Mouse (Mus musculus) brain, embryonic 18.5 days (tissue): ENCODE data around the gene Vapa.

Experiments used
- DNase-seq: peaks from one replicate; pipeline ENCODE4 v3.0.0-alpha.2; 2012; ENCODE audit warnings: low read depth, low spot score

Gene Vapa

DNA sequence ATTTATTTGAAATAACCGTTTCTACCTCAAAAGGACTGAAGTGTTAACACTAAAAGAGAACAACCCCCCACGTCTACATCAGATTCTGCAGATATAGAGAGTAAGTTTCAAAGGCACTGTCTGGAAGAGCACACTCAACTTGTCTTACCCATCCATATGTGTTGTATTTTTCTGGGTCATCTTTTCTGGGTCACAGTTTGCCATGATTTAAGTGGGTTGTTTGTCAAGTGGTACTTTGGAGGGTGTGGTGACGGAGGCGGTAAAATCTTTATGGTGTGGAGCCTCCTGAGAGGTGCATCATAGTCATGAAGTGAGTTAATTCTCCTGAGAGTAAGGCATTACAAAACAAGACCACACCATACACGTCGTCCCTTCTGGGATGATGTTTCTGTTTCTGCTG lies 12.2 kb upstream of the Vapa start:
- DNase-seq = no peak

DNA sequence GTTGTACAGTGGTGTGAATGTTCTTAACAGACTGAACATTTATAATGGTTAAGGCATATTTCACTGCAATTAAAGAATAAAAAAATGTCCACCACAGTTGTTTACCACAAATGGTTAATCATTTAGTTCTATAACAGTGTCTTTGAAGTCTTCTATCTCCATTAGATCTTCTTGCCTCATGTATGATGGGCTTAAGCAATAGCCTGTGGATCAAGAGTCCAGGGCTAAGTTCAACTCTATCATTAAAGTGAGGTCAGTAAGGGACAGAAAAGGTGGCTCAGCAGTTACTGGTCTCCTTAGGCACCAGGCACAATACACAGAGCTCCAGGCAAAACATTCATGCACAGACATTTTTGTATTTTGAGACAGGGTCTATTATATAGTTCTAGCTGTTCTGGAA lies 9.8 kb upstream of the Vapa start:
- DNase-seq = no peak

DNA sequence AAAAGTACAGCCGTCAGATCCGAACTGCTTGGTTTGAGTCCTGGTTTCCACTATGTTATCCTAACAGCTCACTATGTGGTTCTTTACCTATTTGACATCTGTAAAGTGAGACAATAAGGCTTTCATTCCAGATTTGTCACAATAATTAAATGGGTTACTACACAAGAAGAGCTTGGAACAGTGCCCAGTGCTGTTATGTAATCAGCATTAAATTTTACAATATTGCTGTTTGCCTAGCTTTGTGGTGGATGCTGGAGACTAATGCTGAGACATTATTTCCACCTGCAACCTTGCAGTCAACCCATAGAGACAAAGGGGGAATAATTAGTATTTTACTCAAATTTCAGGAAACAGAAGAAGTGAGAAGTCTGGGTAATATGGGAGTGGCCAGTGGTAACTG lies 5.1 kb upstream of the Vapa start:
- DNase-seq = no peak

DNA sequence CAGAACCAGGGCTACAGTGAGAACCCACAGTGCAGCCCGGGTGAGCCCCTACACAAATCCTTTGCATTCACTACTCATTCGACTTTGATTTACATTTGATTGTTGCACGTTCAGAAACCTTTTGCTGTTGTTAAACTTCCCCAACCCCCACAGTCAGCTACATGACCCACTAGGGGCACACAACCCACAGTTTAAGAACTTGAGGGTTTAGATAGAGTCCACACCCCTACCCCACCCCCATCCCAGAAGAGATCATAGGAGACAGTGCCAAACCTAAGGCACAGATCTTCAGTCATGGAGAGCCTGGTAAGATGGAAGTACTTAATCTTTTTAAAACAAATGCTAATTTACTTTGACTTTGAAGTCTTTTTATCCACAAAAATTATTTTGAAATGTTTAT lies 2.3 kb upstream of the Vapa start:
- DNase-seq = no peak

DNA sequence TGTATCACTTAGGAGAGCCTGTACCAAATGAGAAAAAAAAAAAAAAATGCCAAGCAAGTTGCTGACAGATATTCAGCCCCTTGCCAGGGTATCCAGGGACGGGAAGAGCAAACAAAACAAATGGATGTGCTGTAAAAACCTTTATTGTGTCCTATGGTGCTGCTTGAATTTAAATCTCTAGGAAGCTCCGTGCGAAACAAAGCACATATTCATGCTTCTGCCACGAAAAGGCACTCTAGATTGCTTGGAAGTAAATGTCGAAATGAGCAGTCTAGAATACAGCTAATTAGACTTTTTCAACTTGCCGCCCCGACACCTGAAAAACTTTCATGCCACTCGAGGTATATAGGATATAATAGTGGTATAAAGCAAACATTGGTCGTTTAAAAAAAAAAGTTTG lies 1.1 kb upstream of the Vapa start:
- no peak for DNase-seq

DNA sequence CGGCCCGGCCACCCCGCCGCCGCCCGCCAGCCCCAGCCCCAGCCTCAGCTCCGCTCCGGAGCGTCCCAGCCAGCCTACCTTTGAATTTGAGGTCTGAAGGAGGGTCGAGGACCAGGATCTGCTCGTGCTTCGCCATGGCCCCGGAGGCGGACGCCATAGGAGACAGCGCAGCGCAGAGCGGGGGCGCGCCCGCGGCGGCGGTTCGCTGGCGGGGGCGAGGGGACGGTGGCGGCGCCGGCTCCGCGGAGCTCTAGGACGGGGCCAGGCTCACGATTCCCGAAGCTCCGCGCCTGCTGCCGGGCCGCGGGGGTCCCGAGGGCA lies 253 bp downstream of the Vapa start:
- DNase-seq = no peak

DNA sequence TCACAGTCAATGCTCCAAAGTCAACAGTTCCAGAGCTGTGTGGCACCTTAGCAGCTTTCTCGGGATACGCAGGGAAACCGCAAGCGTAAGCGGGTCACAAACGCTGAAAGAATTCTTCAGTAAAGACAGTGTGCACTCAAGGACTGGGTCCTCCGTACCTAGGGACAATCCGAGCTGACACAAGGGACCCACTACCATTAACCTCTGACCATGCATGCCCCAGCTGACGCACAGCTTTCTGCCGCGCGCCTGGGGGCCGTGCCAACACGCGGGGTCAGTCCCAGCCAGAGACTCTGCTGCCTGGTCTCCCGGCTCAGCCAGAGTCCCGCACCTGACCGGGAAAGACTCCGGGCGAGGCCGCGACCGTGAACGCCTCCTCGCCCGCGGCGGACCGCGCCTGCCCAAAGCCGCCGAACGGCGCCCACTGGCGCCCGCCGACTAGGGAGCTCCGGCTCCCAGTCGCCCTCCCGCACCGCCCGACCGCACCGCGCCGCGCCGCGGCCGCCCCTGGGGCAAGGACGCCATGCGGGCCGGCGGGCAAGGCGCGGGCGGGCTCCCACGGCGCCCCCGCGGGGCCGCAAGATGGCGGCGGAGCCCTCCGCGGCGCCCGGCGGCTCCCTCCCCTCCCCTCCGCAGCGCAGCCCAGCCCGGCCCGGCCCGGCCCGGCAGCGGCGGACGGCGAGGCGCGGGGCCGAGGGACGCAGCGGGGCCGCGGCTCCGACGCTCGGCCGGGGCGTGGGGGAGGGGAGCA lies 789 bp downstream of the Vapa start:
- DNase-seq = no peak

DNA sequence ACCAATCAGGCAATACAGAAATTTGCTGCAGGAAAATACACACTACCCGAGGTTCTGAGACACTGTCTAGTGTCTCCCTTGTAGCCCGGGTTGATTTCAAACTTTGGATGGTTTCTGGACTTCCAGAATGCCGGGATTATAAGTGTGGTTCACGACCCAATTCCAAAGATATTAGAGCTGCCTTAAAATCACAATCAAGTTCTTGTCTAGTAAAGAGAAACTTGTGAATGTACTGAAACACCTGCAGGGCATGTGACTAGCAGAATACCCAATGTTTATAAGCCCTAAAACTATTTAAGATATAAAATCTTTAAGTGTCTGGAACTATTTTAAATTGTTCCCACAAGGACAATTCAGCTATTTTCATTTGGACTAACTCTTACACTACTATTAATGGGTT lies 1.6 kb downstream of the Vapa start:
- no peak for DNase-seq

DNA sequence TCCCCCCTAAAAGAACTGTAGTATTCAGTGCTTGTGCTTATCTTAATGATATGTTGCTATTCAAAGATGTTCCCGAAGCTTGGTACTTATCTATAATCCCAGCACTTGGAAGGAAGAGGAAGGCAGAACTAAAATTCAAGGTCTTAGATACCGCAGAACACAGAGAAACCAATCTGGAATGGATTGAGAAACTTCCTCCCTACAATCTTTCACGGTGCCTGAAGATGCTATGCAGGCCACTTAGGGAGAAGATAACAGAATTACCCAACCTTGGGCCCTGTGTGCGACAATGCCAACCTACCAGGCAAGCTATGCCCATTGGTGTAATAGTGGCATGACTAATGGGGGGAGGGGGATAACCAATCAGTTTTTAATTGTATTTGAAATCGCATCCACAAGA lies 4.6 kb downstream of the Vapa start:
- no peak for DNase-seq

DNA sequence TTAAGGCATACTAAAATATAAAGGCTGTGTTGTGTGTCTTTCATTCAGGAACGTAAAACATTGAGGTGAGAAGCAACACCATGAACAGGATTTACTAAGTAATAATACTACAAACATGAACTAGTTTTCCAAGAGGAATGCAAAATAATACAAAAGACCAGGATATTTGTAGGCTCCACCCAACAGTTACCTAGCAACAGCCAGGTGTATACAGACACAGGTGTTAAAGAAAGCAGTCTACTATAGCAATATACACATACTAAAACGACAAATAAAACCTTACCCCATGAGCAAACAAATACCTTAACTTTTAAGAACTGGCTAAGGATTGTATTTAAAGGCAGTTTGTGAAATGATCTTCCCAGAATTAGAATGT lies 5.1 kb downstream of the Vapa start:
- DNase-seq = no peak

DNA sequence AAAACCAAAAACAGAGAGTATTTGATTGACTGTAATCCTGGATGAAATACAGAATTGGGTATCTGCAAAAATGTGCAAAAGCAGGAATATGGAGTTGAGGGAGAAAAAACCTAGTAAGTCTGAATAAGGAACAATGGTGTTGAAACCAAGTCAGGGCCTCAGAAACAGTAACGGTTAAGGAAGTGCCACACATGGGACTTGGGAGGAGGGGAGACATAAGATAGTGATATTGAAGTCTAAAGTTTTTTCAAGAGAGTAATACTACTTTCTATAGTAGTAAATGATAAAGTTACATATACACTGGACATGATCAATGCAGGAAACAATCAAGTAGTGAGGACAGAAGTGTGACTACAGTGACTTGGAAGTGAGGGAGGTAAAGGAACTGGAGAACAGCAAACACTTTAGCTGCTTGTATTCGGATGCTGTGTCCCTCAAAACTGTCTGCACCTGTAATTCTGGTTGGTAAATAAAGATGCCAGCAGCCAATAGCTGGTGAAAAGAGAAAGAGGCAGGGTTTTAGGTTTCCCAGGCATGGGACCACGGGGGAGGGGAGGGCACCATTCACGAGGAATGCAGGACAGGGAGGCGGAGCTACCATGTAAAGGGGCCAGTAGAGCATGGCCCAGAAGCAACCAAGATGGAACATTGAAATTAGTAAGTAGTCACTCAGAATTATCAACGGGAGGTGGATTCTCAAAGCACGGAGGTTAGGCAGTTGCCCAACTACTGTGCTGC lies 5.6 kb downstream of the Vapa start:
- no peak for DNase-seq

DNA sequence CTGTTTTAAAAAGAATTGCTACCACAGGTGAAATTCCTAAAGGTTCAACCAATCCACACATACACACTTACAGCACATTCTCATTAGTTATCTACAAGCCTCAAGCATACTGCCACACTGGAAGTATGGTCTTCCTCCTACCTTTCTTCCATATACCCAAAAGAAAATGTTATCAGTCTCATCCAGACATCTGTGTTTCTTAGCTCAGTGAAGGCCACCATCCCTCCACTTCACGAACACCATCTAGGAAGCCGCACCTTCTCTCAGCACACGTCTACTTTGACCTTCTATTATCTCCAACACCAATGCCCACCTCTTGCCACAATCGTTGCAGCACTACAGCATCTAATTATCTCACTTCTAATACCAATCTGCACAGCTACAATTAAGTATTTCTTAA lies 7.3 kb downstream of the Vapa start:
- no peak for DNase-seq

DNA sequence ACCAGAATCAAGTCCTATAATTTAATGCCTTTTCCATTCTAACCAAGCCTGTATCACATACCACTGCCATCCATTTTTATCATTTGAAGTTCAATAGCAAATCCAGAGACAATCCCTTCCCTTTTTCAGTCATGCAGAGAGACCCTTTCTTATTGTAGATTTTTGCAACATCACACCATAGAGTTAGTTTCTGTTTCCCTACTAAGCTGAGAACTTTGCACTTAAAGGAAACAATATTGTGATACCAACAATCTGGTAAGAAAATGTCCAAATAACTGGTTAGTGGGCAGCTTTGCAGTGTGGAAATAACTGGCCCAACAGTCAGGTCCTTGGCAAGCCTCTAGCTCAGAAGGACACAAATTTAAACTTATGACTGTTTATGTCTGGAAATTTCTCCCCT lies 8.5 kb downstream of the Vapa start:
- DNase-seq = no peak

DNA sequence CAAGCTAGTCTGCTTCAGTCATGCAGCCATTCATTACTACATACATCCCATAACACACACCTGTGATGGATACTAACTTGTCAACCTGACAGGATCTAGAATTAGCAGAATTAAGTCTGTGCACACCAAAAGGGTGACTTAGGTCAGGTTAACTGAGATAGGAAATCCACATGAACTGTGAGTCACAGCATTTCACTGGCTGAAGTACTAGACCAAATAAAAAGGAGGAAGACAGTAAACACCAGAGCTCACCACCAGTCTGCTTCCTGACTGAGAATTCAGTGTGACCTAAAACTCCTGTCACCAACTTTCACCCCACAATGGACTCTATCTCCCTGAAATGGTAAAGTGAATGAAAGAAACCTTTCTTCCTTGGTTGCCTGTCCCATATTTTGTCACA lies 9.0 kb downstream of the Vapa start:
- DNase-seq = no peak

DNA sequence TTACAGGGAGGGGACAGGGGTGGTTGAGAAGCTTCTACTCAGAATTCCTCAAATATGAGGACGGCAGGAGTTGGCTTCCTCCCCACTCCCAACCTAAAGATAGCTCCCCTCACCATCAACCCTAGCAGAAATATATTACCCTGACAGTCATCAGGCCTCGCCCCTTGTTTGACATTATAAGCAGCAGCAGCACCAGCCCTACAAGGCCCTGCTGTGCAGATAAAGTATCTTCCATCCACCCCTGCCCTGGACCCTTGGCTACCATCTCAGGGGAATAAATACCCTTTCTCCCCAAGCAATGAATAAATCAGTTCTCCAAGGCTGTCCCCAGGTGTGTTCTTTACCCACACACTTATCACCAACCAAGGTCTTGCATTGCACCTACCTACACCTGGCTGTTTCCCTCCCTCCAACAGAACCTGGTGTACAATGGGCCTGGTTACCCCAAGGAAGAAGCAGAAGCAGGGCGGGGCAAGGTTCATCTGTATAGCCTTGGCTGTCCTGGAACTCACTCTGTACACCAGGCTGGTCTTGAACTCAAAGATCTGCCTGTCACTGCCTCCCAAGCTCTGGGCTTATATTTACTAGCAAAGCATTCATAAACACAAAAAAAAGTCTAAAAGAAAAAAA lies 15.4 kb downstream of the Vapa start:
- no peak for DNase-seq

DNA sequence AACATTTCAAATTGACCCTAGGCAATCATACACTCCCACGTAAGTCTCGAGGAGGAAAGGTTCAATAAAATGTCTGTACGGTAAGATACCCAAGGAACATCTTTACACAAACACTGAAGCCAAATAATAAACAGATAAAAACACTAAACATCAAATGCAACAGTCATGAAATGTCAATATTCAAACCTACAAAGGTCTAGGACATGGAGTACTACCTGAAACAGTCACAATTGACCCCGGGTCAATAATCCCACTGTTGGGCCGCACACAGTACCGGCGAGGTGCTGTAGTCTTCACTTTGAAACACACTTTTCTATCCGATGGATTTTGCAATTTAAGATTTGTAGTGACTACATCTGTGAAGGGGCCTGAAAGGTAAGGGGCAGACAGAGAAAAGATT lies 18.7 kb downstream of the Vapa start:
- no peak for DNase-seq

DNA sequence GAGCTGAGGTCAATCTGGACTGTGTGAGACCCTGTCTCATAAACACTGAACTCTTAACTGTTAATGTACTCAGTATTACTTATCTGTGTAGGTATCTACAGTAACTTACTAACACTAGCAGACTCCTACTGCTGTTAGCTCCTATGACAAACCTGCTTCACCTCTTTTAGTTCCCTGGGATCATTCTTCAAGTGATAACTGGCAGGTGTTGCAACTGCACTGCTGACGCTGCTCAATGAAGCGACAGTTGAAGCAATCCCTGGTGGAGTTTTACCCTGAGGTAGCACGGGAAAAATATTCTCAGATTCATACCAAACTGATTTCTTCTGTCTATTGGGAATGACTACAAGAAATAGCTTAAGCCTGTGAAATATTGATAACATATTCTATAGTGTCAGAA lies 26.5 kb downstream of the Vapa start:
- DNase-seq = no peak

DNA sequence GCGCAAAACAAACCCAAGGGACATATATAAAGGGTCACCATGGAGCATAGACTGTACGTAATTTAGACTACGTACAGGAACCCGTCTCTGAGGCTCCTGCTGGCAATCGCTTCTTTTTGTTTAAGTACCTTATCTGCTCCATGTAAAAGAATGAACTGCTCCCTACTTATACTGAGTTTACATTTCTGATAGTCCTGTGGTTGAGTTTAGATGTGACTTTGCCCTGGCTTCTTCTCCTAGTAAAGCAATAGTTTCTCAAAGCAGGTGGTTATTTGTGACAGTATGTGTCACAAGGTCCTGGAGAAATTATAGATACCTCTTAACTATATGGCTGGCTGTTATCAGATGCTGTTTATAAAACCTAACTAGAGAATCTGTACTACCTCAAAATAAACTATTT lies 31.9 kb downstream of the Vapa start:
- no peak for DNase-seq

DNA sequence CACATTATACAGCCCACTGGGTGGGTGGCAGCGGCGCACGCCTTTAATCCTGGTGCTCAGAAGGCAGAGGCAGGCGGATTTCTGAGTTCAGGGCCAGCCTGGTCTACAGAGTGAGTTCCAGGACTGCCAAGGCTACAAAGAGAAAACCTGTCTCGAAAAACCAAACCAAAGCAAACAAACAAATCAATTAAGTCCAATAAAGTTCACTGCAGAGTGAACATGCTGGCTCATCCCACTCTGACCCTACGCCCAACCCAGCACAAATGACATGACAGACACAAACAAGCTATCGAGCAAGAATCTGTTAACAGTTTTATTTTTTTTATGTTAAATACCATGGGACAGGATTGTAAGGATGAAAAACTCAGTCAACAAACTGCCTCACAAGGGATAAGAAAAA lies 33.6 kb downstream of the Vapa start:
- no peak for DNase-seq

DNA sequence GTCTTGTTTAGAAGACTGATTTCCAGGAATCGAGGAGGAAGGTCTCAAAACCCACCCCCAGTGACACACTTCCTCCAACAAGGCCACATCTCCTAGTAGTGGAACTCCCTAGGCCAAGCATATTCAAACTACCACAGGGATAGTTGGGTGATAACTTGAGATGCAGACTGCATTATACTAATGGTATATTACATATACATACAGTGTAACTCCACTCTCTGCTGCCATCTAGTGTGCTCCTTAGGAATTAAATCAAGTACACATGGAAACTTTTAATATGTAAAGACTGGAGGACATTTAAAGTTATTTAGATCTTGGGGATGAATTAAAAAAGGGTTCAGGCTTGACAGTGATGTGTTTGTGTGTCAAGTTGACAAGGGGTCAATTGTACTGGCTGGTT lies 38.0 kb downstream of the Vapa start:
- no peak for DNase-seq

DNA sequence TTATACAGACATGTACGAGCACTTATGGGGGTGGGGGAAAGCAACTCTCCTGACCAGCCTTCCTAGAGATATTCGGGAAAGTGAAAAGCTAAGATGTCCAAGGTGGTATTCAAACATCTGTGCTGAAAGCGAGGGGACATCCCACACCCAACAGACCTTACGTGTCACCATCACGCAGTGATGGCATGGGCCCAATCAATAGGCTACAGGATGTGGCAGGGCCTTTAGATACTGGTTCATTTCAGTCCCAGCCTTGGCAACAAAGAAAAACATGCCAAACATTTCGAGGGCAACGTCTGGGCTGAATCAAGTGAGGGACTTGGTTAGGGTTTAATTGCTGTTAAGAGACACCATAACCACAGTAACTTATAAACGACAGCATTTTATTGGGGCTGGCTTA lies 38.5 kb downstream of the Vapa start:
- no peak for DNase-seq

DNA sequence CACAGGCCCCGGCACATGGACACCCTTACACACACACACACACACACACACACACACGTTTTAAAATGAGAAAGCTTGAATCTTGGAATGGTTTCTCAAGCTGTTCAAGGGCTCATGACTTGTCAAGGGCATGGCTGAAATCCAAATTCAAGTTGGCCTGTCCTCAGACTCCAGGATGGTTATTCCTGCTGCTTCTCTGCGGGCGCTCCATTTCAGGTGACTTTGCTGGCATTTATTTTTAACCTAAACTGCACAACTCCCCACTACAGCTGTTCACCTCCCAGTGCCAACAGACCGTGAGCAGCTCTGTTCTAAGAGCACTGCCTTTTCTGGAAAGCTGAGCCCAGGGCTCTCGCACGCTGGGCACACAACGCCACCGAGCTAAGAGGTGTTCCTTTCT lies 41.5 kb downstream of the Vapa start:
- DNase-seq = no peak

DNA sequence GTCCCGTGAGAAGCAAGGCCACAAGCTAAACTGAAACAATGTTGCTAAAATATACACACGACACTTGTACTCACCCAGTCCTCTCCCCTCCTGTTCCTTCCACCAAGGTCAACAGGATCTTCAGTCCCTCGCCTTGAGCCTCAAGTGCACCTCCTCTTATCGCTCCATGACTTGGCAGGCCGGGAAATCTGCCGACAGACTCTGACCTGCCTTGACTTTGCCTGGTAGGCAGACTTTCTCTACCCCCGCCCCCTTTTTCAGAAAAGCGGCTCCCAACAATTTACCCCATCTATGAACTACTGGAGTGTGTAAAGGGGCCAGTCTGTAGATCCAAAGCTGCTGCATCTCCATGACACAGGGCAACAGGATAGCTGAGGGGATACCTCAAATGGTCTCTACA lies 41.9 kb downstream of the Vapa start:
- no peak for DNase-seq
